Mouse (Mus musculus) gonadal fat pad, adult 2 months (tissue): ENCODE data around the gene Ppp2r2c. TPM values are rescaled to one million over a fixed set of nuclear protein-coding genes. Genes with fewer than 3 reads are reported as not detected.

Experiments used
- DNase-seq: peaks from one replicate; pipeline ENCODE4 v3.0.0-alpha.2; 2012; ENCODE audit warnings: low read depth
- polyA plus RNA-seq: library from polyadenylated mRNA; depleted of rRNA; stranded (reverse); fragments of >200 nt; gene quantifications from 2 replicates; pipeline ENCODE4 v1.2.3, GENCODE M21; 2012

The Ppp2r2c gene
- polyA plus RNA-seq, 1 experiment: 1.1 TPM

GRCm38 (mm10) chr5:36870916-36871315 lies 2.6 kb downstream of the Ppp2r2c start:
- no peak for DNase-seq

- DNase-seq: no peak
Measured at GRCm38 (mm10) chr5:36875956-36876355, 7.6 kb downstream of the Ppp2r2c start.

- DNase-seq: no peak
Measured at GRCm38 (mm10) chr5:36876777-36877396, 8.6 kb downstream of the Ppp2r2c start.

- DNase-seq: no peak
Measured at GRCm38 (mm10) chr5:36877641-36878040, 9.3 kb downstream of the Ppp2r2c start.

GRCm38 (mm10) chr5:36878801-36879200 lies 10.5 kb downstream of the Ppp2r2c start:
- no peak for DNase-seq

GRCm38 (mm10) chr5:36880622-36881021 lies 12.3 kb downstream of the Ppp2r2c start:
- DNase-seq: no peak

- DNase-seq: no peak
Measured at GRCm38 (mm10) chr5:36883516-36883915, 15.2 kb downstream of the Ppp2r2c start.

- no peak for DNase-seq
Measured at GRCm38 (mm10) chr5:36885067-36885466, 16.8 kb downstream of the Ppp2r2c start.

- peak; percentile 78 for DNase-seq
Measured at GRCm38 (mm10) chr5:36885595-36885994, 17.3 kb downstream of the Ppp2r2c start.

GRCm38 (mm10) chr5:36886298-36886697 lies 18.0 kb downstream of the Ppp2r2c start:
- DNase-seq: no peak

- DNase-seq: no peak
Measured at GRCm38 (mm10) chr5:36886852-36887283, 18.6 kb downstream of the Ppp2r2c start.

GRCm38 (mm10) chr5:36887299-36887988 lies 19.1 kb downstream of the Ppp2r2c start:
- no peak for DNase-seq

GRCm38 (mm10) chr5:36888501-36888900 lies 20.2 kb downstream of the Ppp2r2c start:
- no peak for DNase-seq

GRCm38 (mm10) chr5:36888911-36889310 lies 20.6 kb downstream of the Ppp2r2c start:
- DNase-seq: no peak

GRCm38 (mm10) chr5:36889380-36889886 lies 21.1 kb downstream of the Ppp2r2c start:
- no peak for DNase-seq

- DNase-seq: no peak
Measured at GRCm38 (mm10) chr5:36890794-36891193, 22.5 kb downstream of the Ppp2r2c start.

GRCm38 (mm10) chr5:36891793-36892470 lies 23.6 kb downstream of the Ppp2r2c start:
- no peak for DNase-seq

GRCm38 (mm10) chr5:36893263-36893662 lies 24.9 kb downstream of the Ppp2r2c start:
- DNase-seq: no peak

- DNase-seq: no peak
Measured at GRCm38 (mm10) chr5:36894070-36894469, 25.8 kb downstream of the Ppp2r2c start.

GRCm38 (mm10) chr5:36894604-36895368 lies 26.5 kb downstream of the Ppp2r2c start:
- no peak for DNase-seq

- DNase-seq: no peak
Measured at GRCm38 (mm10) chr5:36895621-36896573, 27.6 kb downstream of the Ppp2r2c start.
